Mouse (Mus musculus) hindbrain, embryonic 14.5 days (tissue): ENCODE results near the gene Mag. TPM values are rescaled to one million over a fixed set of nuclear protein-coding genes. Genes with fewer than 3 reads are reported as not detected.

ENCODE experiments used
- ATAC-seq: fragments of 200-750 bp; cut with Nextera tagmentation; 2 replicates; pipeline ENCODE4 v1.8.0; 2017; ENCODE audit warnings: moderate number of reproducible peaks, mild to moderate bottlenecking, moderate TSS enrichment, moderate library complexity; ENCODE audit not compliant: low FRiP score
- DNase-seq: peaks from one replicate; pipeline ENCODE4 v3.0.0-alpha.2; 2015; ENCODE audit warnings: low spot score
- H3K27ac ChIP-seq: fragments of 300-500 bp; sonication (generic); 2 replicates; pipeline ENCODE4 v1.5.1; 2014; ENCODE audit warnings: mild to moderate bottlenecking, moderate library complexity
- H3K27me3 ChIP-seq: fragments of 300-500 bp; sonication (generic); 2 replicates; pipeline ENCODE4 v1.6.1; 2014; ENCODE audit warnings: mild to moderate bottlenecking, low read length, mixed read lengths; ENCODE audit not compliant: control insufficient read depth, insufficient read depth
- H3K36me3 ChIP-seq: fragments of 300-500 bp; sonication (generic); replicated peaks from 2 replicates; pipeline ENCODE4 v1.6.1; 2014; ENCODE audit not compliant: control insufficient read depth, insufficient read depth
- H3K4me1 ChIP-seq: fragments of 300-500 bp; sonication (generic); replicated peaks from 2 replicates; pipeline ENCODE4 v1.6.1; 2014; ENCODE audit warnings: antibody characterized with exemption, low read length, mixed read lengths; ENCODE audit not compliant: control insufficient read depth, insufficient read depth
- H3K4me2 ChIP-seq: fragments of 300-500 bp; sonication (generic); replicated peaks from 2 replicates; pipeline ENCODE4 v1.6.1; 2014; ENCODE audit warnings: mild to moderate bottlenecking, moderate library complexity
- H3K4me3 ChIP-seq: fragments of 300-500 bp; sonication (generic); replicated peaks from 2 replicates; pipeline ENCODE4 v1.5.1; 2014; ENCODE audit warnings: mild to moderate bottlenecking, low read length
- H3K9ac ChIP-seq: fragments of 300-500 bp; sonication (generic); 2 replicates; pipeline ENCODE4 v1.6.1; 2014
- H3K9me3 ChIP-seq: fragments of 300-500 bp; sonication (generic); 2 replicates; pipeline ENCODE4 v1.6.1; 2016; ENCODE audit warnings: low read length; ENCODE audit not compliant: control insufficient read depth
- WGBS: fragments of 180-500 bp; shearing (Covaris S2); extraction: QIAGEN DNeasy Blood & Tissue Kit; methylation state at CpG from one replicate; pipeline ENCODE4 v1.1.7; 2014; 5-methylcytosine and 5-hydroxymethylcytosine counted together
- polyA plus RNA-seq: library from polyadenylated mRNA; unstranded; fragments of >200 nt; fragmentation: Nextera tagmentation; extraction: Ambion mirVana; gene quantifications from 2 replicates; pipeline ENCODE4 v1.2.1, GENCODE M21; 2014

The Mag gene
- polyA plus RNA-seq, 1 experiment from 2014 or later: 3.4 TPM

DNA sequence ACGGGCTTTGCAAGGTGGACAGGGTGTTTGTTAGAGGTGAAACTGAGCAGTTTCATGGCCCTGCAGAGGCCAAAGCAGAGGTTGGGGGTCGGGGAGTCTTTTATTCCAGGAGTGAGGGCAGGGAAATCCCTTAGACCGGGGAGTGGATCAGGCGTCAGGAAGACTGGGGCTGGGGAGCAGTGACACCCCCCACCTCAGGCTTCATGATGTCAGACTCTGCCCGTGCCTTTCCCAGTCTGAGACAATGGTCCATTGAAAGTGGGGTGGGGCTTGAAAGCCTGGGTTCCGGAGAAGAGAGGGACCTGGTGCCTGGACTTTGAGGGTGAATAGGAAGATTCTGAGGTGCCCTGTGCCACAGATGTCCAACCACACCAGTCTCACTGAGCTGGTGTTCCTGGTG is 2.0 kb upstream of the Mag start:
- Histone ChIP-seq H3K9ac (no peak overlapping the region), H3K4me1 (no peaks in the 10 kb centered on the region), H3K27me3 (no peaks in the 10 kb centered on the region), H3K4me2 (no peak overlapping the region), H3K36me3 (no peaks in the 10 kb centered on the region), H3K4me3 (no peak overlapping the region), H3K9me3 (no peaks in the 10 kb centered on the region), H3K27ac (no peak overlapping the region)
- DNase-seq (no peak), ATAC-seq (no peak)
- 30% methylated on average over 6 of the region's 6 CpGs for WGBS

DNA sequence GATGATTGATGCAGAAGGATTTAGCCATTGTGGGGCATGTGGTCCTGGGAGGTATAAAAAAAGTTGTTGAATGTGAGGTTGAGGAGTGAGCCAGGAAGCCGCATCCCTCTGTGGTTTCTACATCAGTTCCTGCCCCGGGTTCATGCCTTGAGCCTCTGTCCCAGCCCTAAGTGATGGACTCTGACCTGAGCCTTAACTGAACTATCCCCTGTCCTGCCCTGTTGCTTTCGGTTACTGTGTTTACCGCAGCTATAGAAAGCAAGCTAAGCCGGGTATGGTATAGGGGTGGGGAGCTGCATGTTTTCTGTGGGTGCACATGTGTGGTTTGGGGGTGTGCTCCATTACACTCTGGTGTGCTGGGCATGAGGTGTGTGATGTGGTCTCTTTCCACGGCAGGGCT is 4.9 kb downstream of the Mag start:
- Histone ChIP-seq H3K9me3 (no peaks in the 10 kb centered on the region), H3K4me2 (no peak overlapping the region), H3K4me3 (no peak overlapping the region), H3K36me3 (no peaks in the 10 kb centered on the region), H3K27me3 (no peaks in the 10 kb centered on the region), H3K9ac (no peak overlapping the region), H3K27ac (no peak overlapping the region), H3K4me1 (0 out of 2 replicates have a peak, but pooled peaks cover 6% of the 10 kb centered on the region)
- 83% methylated on average over 6 of the region's 6 CpGs for WGBS
- DNase-seq (no peak), ATAC-seq (no peak)

DNA sequence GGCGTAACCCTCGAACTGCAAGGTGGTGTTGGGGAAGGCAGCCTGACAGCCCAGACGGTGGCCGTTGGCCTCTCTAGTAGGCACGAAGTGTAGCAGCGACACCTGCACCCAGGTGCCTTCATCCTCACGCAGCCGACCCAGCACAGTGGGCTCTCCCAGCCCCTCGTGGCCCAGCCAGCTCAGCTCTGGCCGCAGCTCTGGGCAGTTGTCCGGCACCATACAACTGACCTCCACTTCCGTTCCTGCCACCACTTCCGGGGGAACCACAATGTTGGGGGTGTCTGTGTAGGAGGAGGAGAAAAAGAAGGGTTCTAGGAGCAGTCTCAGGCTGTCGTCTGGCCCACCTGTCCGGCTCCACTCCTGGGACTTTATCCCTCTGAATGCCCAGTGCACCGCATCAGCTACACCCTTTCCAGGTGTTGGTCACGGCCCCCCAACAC is 5.7 kb downstream of the Mag start:
- ATAC-seq (0 out of 2 replicates have a peak, but pooled peaks have one; percentile 37), DNase-seq (no peak)
- H3K4me1 ChIP-seq: 0 out of 2 replicates have a peak, but pooled peaks cover 6% of the 10 kb centered on the region
- no peaks in the 10 kb centered on the region for H3K27me3 ChIP-seq
- H3K36me3 ChIP-seq: no peaks in the 10 kb centered on the region
- H3K9me3 ChIP-seq: no peaks in the 10 kb centered on the region
- no peak overlapping the region for H3K27ac ChIP-seq
- 21% methylated on average over 16 of the region's 17 CpGs for WGBS
- peak overlapping the region; percentile 55 for H3K4me2 ChIP-seq
- H3K4me3 ChIP-seq: peak overlapping the region; percentile 17
- H3K9ac ChIP-seq: no peak overlapping the region

DNA sequence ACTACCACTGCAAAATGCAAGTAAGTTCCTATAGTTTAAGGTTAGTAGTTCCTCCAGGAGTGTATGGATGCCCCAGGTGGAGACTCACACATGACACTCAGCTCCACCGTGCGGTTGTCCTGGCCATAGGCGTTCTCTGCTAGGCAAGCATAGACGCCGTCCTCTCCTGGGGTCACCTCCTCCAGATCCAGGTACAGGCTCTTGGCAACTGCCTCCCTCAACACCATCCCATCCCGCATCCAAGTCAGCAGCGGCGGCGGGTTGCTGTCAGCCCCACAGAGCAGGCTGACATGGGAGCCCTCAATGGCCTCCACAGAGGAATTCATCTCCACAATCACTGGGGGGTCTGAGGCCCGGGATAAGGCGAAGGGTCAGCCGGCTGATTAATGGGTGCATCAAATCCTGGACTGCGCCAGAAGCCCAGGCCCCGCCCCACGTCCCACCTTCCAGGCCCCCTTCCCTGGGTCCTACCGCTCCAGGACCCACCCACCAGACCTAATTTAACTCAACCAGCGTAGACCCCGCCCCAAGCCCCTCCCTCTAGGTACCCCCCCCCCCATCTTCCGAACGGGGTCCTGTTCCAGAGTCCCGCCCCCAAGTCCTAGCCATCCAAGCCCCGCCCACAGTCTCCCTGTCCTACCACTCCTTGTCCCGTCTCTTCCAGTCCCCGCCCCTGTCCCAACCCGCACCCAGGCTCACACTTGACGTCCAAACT is 6.2 kb downstream of the Mag start:
- Histone ChIP-seq H3K4me1 (0 out of 2 replicates have a peak, but pooled peaks cover 6% of the 10 kb centered on the region), H3K4me2 (peak overlapping the region; percentile 55), H3K9ac (peak overlapping the region; percentile 31; the same call in 1 of the 2 replicates), H3K27me3 (no peaks in the 10 kb centered on the region), H3K4me3 (peak overlapping the region; percentile 17), H3K9me3 (no peaks in the 10 kb centered on the region), H3K27ac (no peak overlapping the region), H3K36me3 (no peaks in the 10 kb centered on the region)
- DNase-seq: no peak
- peak; percentile 64 for ATAC-seq
- WGBS: 2% methylated on average over 26 of the region's 26 CpGs

DNA sequence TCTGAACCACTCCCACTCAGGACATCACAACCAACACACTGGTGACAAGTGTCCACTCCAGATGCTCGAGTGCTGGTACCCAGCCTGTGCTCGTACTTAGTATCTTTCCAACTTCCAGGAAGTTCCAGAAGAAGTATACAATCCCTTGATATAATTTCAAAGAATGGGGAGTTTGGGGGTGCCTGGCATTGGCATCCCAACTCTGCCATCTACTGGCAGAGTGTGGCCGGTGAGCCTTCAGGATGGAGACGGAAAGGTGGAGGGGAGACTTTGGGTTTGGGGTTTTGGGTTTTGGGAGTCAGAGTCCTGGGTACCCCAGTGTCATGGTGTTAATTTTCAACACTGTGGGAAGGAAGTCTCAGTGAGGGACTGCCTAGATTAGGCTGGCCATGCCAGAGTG is 10.6 kb downstream of the Mag start:
- no peak for ATAC-seq
- no peak overlapping the region for H3K4me2 ChIP-seq
- no peak overlapping the region for H3K27ac ChIP-seq
- no peaks in the 10 kb centered on the region for H3K27me3 ChIP-seq
- no peak for DNase-seq
- 59% methylated on average over 4 of the region's 4 CpGs for WGBS
- H3K4me1 ChIP-seq: 0 out of 2 replicates have a peak, but pooled peaks cover 6% of the 10 kb centered on the region
- H3K36me3 ChIP-seq: no peaks in the 10 kb centered on the region
- H3K9ac ChIP-seq: no peak overlapping the region
- no peak overlapping the region for H3K4me3 ChIP-seq
- no peaks in the 10 kb centered on the region for H3K9me3 ChIP-seq

DNA sequence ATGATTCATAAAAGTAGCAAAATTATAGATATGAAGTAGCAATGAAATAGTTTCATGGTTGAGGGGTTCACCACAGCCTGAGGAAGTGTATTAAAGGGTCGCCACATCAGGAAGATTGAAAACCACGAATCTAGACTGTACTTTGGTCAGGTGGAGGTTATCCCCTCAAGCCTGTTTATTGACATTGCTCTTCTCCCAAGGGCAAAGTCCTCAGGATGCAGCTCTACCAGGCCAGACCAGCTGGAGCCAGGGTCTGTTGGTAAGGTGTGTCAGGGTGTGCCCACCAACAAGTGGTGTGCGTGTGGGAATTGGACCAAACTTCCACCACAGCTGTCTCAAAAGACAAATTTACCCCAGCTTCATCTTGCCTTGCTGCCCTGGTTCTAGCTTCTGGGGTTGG is 19.5 kb downstream of the Mag start:
- H3K9me3 ChIP-seq: no peaks in the 10 kb centered on the region
- DNase-seq: no peak
- 92% methylated on average over 3 of the region's 3 CpGs for WGBS

DNA sequence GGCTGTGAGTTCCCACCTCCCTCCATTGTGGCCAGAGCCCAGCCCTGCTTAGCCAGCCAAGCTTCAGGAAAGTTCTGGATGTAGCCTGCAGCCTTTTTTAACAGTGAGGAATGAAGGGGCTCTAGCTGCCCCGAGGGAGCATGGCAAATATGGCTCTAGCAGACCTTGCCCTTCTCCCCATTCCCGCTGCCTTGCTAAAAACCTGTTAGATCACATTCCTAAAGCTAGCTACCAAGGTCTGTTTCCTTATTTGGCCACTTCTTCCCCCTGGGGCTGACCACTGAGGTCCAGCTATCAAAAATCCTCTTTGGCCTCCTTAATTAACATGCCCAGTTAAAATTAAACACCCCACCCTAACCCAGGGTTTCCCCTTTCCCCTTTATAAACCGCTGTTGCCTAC is 22.2 kb downstream of the Mag start:
- Histone ChIP-seq H3K4me2 (no peak overlapping the region), H3K27me3 (no peaks in the 10 kb centered on the region), H3K4me3 (no peak overlapping the region), H3K9ac (no peak overlapping the region), H3K27ac (no peak overlapping the region), H3K4me1 (no peaks in the 10 kb centered on the region), H3K36me3 (no peaks in the 10 kb centered on the region), H3K9me3 (no peaks in the 10 kb centered on the region)
- DNase-seq: no peak
- no peak for ATAC-seq
- 52% methylated on average over 3 of the region's 3 CpGs for WGBS

More for the DNA sequence above, 19.5 kb downstream of the Mag start:
- Histone ChIP-seq H3K36me3 (no peaks in the 10 kb centered on the region), H3K4me3 (no peak overlapping the region), H3K9ac (no peak overlapping the region), H3K4me1 (no peaks in the 10 kb centered on the region), H3K4me2 (no peak overlapping the region), H3K27ac (no peak overlapping the region), H3K27me3 (no peaks in the 10 kb centered on the region)
- no peak for ATAC-seq

DNA sequence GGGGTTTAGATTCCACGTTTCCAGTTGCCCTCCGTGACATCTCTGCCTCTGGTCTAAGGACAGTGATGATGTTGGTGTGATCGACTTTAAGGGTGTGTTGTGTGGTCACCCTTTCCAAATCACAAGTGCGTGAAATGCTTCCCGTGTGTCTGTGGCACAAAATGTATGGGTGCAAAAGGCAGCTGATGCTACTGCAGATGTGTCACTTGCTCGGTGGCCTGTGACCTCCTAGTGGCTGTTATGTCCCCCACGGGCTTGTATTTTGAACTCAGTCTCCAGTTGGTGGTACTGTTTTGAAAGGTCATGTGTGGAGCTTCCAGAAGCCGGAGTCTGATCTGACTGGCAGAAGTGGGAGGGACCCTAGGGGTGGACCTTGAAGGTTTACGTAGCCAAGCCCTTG is 22.9 kb downstream of the Mag start:
- no peak overlapping the region for H3K4me3 ChIP-seq
- H3K4me1 ChIP-seq: no peaks in the 10 kb centered on the region
- WGBS: 85% methylated on average over 9 of the region's 9 CpGs
- DNase-seq: no peak
- H3K9ac ChIP-seq: no peak overlapping the region
- H3K27me3 ChIP-seq: no peaks in the 10 kb centered on the region
- no peaks in the 10 kb centered on the region for H3K9me3 ChIP-seq
- no peak for ATAC-seq
- H3K36me3 ChIP-seq: no peaks in the 10 kb centered on the region
- H3K27ac ChIP-seq: no peak overlapping the region
- H3K4me2 ChIP-seq: no peak overlapping the region

DNA sequence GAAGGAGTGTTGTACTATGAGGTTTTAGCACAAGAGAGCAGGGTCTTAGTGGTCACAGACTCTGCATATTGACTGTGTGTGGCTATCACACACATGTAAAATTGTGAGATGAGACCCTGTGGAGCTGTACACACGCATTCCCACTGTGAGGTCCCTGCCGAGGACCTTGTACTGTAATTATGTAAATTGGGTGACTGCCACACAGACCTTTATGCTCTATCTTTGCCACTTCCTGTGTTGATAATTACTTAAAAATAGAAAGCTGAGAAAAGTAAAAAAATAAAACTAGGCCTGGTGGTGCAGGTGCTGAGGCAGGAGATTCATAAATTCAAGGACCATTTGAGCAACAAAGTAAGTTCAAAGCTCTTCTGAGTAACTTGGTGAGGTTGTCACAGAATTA is 24.0 kb downstream of the Mag start:
- WGBS: 65% methylated on average over 2 of the region's 2 CpGs

More for the DNA sequence above, 24.0 kb downstream of the Mag start:
- DNase-seq: no peak
- H3K36me3 ChIP-seq: no peaks in the 10 kb centered on the region
- no peak overlapping the region for H3K9ac ChIP-seq
- no peak for ATAC-seq
- H3K27me3 ChIP-seq: no peaks in the 10 kb centered on the region
- H3K27ac ChIP-seq: no peak overlapping the region
- no peaks in the 10 kb centered on the region for H3K4me1 ChIP-seq
- H3K4me3 ChIP-seq: no peak overlapping the region
- no peak overlapping the region for H3K4me2 ChIP-seq
- no peaks in the 10 kb centered on the region for H3K9me3 ChIP-seq
